Mouse (Mus musculus): ENCODE data around the gene Gimap7.

Gimap7 gene

DNA sequence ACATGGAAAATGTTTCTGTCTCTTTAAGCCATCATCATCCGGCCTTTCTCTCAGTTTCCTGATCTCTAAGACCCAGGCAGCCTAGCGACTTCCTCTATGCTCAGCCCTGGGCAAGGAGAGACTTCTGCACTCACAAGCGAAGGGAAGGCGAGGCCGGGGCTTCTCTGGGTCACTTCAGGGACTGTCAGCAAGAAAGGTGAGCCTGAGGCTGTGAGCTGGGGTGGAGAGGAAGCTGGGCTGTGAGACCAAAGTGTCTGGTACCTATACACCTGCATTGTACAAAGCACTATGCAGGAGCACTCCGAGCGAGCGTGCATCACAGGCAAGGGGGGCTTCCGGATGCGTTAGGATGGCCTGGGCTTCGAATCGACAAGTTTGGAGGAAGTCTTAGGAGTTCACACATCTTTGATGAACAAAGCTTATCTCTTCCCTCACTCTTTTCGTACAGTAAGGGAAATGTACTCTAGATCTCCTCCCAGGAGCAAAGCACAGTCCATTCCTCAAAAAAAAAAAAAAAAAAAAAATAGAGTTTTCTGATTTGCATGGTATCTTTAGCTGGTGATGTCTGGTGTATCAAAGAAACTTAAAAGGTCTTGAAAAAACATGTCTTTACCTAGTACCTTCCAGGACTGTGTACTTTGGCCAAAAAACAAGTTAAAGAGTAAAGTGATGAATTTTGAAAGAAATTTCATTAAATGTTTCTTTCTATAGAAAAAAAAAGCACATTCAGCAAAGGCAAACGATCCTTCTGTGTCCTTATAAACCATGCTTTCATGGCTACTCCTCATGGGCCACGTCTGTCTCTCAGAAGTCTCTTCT lies 20.7 kb downstream of the Gimap7 start, which contains the start of gene Gimap1:
TSS of gene Gimap1 (plus strand) at position 94 of the 819 bp plus-strand sequence.
- CTCF ChIA-PET, result interaction anchor here (0.5 to 1.0 kb wide), 6 partner anchors 10 to 1829 kb away, joined by 3 to 6 read pairs (median 3); no protein-coding TSS in a partner anchor

DNA sequence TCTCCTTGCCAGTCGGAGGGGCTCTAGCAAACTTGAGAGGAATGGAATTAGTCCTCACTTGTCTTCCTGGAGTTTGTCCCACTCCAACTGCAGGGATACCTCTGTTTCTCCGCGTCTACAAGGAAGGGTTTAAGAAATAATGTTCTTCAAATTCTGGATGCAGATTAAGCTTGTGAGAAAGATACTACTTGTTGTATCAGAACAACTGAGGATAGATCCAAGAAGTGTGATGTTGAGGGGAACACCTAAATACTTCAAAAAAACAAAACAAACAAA lies 21.3 kb downstream of the Gimap7 start:
- CTCF ChIA-PET, result interaction anchor here (0.6 to 1.0 kb wide), 6 partner anchors 9 to 1829 kb away, joined by 3 to 6 read pairs (median 3); no protein-coding TSS in a partner anchor

DNA sequence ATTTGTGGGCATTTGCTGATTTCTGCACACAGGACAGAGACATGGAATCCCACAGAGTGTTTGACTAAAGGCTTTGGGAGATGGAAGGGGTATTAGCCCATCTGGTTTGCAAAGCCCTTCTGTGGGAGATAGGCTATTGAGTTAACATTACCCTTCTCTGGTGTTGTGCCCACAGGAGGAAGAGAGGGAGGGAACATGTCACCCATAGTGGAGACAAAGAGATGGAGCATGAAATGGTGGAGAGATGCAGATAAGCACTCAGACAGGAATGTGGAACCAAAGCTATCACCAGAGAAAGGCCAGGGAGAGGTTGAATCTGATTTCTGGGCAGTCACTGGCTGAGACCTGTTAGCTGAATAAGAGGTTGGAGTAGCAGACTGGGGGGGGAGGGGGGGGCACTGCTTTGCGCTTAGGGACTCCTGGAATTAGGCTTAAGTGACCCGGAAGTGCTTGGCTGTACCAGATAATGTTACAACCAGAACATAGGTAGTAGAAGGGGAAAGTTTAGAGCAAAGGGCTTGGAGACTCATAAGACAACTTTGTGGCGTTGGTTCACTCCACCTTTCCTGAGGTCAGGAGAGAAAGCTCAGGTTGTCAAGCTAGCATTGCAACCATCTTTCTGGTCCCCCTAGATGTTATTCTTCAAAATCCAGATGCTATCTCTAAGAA lies 22.2 kb downstream of the Gimap7 start:
- CTCF ChIA-PET, result interaction anchor here (0.7 kb wide), 1 partner anchor 16 kb away, joined by 5 read pairs; no protein-coding TSS in a partner anchor

DNA sequence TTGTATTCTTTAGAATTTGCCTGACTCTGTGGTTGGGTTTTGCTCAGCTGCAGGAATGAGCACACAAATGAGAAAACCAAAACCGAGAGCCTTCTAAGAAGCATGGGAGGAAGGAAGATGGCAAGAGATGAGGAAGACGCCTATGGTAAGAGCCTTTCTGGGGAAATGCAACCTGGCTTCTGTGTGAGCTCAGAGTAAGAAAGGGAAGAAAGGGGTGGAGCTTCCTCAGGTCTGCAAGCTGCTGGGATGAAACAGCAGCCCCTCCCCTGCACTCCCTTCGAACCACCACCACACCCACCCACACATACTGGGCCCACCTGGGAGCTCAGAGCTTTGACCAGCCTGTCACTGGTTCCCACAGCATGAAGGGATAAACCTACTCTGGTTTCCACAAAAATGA lies 22.9 kb downstream of the Gimap7 start:
- CTCF ChIA-PET, result no interaction called here

DNA sequence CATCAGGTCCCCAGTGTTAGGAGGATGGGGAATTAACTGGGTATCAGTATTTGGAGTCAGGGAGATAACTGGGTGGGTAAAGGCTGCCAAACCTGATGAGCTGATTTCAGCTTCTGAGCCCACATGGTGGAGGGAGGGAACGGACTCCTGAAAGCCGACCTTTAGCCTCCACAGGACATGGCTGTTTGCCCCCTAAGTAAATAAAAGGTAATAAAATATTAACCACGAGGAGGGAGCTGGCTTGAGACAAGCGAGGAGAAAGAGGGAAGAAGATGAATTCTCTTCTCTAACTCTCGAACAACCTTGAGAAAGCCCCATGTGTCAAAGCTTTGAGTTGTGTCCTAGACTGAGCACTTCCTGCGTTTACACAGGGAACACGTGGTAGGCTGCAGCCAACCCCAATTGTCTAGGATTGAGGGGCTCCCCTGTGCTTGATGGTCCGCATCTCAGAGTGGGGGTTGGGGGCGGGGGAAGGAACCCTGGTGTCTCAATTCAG lies 23.3 kb downstream of the Gimap7 start:
- CTCF ChIA-PET, result no interaction called here

DNA sequence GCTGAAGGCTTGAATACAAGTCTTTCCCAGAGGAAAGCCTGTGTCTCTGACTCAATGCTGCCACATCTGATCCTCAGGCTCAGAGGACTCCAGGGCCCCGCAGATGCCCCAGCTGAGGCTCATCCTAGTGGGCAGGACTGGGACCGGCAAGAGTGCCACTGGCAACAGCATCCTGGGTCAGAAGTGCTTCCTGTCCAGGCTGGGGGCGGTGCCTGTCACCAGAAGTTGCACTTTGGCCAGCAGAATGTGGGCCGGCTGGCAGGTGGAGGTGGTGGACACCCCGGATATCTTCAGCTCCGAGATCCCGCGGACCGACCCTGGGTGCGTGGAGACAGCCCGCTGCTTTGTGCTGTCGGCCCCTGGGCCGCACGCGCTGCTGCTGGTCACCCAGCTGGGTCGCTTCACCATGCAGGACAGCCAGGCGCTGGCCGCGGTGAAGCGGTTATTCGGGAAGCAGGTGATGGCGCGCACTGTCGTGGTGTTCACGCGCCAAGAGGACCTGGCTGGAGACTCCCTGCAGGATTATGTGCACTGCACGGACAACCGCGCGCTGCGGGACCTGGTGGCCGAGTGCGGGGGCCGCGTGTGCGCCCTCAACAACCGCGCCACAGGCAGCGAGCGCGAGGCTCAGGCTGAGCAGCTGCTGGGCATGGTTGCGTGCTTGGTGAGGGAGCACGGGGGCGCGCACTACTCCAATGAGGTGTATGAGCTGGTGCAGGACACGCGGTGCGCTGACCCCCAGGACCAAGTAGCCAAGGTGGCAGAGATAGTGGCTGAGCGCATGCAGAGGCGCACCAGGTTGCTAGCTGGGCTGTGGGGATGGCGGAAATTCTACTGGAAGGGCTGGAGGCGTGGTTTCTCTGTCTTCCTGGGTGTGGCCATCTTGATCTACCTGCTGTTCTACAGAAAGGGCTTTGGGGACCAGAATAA lies 24.3 kb downstream of the Gimap7 start:
- CTCF ChIA-PET, result interaction anchor here (0.8 to 0.9 kb wide), 2 partner anchors 43 to 97 kb away, joined by 3 to 4 read pairs; no protein-coding TSS in a partner anchor

DNA sequence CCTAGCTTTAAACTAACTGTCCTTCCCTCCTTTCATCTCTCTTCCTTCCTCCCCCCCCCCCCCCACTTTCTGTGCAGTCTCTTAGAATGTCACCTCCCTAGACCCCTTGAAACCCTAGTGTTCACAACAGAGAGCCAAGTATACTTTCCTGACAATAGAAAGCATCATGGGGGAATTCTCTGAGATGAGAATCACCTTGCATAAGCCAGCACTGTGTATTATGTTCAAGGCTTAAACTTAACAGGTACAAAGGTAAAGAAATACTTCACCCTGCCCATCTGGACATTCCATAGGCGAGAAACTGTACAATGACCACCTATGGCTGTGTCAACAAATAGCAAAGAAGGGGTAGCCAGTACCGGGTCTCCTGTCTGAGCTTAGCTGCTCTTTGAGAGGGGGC lies 27.1 kb downstream of the Gimap7 start:
- CTCF ChIA-PET, result interaction anchor here (0.6 kb wide), 2 partner anchors 13 to 68 kb away, joined by 4 read pairs; no protein-coding TSS in a partner anchor

DNA sequence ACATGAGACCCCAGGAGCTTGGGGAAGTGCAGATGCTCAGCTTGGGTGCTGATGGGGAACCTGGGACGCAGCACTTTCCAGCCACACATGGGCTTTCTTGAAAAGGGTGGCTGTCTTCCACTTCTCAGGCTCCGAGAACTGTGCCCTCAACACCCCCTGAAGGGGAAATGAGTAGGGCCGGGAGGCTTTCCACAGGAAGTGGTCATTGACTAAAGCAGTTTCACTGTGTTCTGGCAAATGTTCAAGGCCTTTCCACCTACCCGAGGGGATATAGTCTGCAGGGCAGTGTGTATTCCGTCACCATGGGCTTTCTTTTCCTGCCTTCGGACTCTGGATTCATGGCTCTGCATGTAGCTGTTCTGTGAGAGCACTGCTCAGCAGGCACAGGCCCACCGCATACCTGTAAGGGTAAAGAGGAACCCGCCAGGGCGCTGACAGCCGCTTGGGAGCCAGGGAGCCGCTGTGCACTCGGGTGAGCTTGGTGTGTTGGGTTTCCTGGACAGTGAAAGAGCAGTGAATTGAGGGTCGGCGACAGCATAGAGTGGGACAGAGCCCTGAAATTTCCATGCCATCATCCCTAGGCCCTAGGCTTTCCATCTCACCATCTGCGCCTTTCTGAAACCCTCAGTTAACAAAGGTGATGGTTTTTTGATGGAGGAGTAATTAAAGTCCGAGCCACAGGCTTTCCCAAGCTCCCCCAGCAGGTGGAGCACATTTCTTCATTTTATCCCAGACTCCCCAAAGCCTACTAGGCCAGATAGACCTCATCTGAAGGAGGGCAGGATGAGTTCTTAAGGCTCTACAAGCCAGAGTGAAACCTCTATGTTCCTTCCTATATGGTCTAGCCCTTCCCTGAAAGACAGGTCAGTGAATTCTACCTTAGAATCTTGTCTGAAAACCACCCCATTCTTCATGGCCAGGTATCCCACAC lies 27.8 kb downstream of the Gimap7 start, which contains the start of gene Gimap5:
TSS of gene Gimap5 (plus strand) at position 239 of the 931 bp plus-strand sequence.
- CTCF ChIA-PET, result interaction anchor here (0.6 to 0.9 kb wide), 3 partner anchors 23 to 99 kb away, joined by 3 to 4 read pairs (median 4); partner anchors contain the start of gene Gimap8

DNA sequence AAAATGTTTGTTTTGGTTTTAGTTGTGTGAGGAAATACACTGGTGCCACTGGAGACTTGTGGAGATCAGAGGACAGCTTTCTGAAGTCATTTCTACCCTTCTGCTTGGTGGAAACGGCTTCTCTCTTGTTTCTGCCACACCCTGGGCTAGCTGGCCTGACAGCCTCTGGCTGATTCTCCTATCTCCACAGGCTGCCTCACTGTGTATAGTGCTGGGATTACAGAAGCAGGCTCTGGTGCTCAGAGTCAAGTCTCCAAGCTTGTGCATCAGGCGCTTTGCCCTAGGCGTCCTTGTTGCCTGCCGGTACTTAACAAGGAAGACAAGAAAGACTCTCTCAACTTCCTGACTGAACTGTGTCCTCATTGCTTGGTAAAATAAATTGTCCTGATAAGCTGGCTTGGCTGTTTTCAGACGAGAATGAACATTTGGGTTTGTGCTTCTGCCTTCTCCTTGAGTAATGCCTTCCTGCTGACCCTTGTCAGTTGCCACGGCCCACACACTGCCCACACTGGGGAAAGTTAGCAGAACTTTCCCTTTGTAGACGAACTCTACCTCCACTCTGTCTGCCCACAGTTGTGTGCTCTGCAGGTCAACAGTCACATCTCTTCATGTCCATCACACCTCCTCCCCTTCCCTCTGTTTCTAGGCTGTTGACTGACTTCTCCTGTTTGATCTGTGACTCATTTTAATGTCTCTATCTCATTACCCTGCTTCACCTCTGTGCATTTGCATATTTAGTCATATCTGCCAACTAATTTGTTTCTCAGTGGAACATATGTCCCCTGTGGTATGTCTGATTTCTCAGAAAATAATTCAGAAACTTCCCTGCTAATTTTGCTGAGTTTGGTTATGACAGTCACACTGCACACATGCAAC lies 28.9 kb downstream of the Gimap7 start:
- CTCF ChIA-PET, result interaction anchor here (0.5 to 0.7 kb wide), 3 partner anchors 13 to 24 kb away, joined by 3 to 5 read pairs (median 3); no protein-coding TSS in a partner anchor

DNA sequence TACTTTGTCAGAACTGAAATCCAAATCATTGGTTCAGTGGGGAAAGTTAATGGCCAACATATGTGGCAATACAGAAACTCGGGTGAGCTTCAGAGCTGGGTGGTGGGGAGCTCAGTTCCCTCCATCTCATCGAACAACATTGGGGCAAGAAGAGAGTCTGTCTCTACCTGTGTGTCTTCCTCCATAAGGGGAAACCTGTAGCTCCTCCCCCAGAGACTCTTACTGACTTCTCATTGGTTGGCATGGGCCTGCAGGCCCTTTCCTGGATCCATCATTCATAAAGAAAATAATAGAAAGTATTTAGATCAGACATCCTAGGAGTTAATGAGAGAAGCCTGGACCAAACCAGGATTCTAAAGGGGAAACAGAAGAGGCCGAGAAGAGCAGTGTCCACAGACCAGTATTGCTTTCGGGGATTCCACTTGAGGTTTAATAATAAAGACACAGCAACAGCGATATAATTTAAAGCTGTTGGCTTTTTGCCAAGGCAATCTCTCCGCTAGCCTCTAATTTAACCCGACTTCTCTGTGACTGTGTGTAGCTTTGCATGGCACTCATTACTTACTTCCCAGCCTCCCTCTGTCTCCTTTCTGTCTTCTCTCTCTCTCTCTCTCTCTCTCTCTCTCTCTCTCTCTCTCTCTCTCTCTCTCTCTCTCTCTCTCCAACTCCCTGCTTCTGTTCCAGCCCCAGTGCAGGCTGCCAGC lies 45.3 kb downstream of the Gimap7 start:
- CTCF ChIA-PET, result no interaction called here

DNA sequence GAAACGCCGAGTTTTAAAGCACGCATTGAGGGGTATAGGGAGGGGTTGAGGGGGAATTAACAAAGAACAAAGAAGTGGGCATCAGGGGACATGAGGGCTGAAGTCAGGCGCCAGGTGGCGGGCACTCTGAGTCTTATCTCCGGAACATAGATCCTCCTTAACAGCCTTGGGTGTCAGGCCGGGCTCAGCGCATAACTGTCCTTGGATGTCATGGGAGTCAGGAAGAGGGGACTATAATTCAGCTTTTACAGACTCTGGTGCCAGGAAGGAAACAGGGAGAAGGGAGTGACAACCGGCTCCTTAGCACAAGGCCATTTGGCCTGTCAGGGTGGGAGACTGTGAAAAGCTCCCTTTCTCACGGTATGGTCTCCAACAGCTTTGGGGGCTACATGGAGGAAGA lies 46.1 kb downstream of the Gimap7 start:
- CTCF ChIA-PET, result no interaction called here

DNA sequence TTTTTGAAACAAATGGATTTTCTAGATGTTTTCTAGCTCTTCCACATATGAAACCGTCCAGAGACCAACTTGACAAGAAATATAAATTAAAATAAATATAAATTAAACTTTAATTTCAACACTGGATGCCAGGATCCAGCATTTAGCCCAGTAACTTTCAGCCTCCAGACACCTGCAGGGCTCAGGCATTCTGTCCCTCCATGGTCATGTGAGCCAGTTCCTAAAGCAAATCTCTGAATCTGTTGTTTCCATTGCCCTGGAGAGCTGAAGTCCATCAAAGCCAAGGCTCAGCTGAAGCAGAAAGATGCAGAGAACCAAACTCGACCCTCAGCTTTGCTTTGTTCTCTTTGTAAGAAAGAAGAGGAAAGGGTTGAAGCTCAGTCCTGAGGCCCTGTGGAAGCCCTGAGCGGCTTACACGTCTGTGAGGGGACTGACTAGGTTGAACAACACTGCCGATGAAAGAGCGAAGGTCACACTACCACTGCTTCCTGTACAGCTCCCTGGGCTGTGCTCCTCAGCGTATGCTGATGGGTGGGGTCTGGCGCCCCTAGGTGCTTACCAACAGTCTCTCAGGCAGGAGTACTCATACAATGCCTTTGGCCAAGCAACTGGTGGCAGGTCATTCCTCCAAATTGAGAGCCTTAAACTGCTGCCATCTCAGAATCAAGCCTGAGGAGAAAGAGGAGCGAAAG lies 49.9 kb downstream of the Gimap7 start:
- CTCF ChIA-PET, result interaction anchor here (0.5 to 1.3 kb wide), 6 partner anchors 21 to 290 kb away, joined by 3 to 4 read pairs (median 3); partner anchors contain the start of gene Gimap8

DNA sequence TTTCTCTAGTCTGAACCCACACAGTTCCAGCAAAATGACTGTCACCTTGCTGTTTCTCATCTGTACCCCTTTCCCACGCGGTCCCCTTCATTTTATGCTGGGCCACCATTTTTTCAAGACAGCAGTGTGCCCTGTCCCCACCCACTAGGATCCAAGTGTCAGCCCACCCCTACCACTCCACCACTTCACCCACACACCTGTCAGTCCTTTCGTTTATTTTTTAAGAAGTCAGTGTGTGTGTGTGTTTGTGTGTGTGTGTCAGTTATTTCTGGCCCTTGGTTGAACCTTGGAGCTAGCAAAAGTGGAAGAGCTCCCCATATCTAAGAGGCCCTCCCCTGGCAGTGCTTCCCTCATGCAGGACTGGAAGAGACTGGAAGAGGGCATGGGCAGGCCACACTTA lies 50.5 kb downstream of the Gimap7 start:
- CTCF ChIA-PET, result interaction anchor here (0.5 to 1.3 kb wide), 3 partner anchors 22 to 122 kb away, joined by 3 to 4 read pairs (median 3); partner anchors contain the start of gene Gimap8

DNA sequence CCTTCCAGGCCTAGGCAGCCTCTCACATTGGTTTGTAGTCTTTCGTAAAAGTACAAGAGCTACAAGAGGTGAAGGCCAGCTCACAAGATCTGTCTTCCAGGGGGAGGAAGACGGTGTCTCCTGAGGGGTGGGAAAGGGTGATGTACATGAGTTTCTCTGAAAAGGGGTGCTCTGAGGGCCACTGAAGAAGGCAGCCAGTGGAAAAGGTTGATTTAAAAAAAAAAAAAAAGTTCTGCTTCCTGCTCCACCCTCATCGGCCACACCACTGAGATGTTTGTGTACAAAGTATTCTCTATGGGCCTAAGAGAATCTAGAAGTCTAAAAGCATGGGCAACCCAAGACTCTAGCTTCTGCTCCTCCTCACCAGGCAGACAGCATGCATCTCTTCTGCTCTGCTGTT lies 52.3 kb downstream of the Gimap7 start, which contains the start of gene Gimap3:
TSS of gene Gimap3 (minus strand) at position 156 of the 400 bp plus-strand sequence.
- CTCF ChIA-PET, result interaction anchor here (0.6 to 3.2 kb wide), 8 partner anchors 24 to 128 kb away, joined by 3 to 24 read pairs (median 4); partner anchors contain the start of genes Gimap8 and Gimap9

DNA sequence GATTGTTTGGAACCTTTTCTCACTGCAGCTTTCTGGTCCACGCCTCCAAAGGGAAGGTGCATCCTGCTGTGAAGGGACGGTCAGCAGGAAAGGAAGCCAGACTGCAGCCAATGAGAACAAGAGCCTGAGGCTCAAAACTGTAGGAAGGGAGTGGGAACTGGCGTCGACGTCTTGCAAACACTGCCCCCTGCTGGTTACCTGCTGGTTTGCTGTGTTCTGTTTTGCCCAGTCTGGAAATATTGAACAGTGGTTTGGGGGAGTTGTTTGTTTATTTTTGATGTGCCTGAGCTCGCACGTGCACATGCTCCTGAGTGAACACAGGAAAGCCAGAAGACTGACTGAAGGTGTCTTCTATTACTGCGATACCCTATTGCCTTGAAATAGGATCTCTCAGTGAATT lies 53.6 kb downstream of the Gimap7 start:
- CTCF ChIA-PET, result interaction anchor here (0.7 to 3.2 kb wide), 5 partner anchors 39 to 129 kb away, joined by 3 to 24 read pairs (median 6); partner anchors contain the start of gene Gimap8
